Mouse (Mus musculus) E14TG2a.4 (cell line): Measurements from ENCODE around the gene Mtcl1.

Experiments used
- H3K27me3 ChIP-seq: 2 replicates; pipeline ENCODE4 v1.6.1; 2014; ENCODE audit warnings: low read length, control low read depth; ENCODE audit not compliant: insufficient read depth
- H3K36me3 ChIP-seq: 2 replicates; pipeline ENCODE4 v1.6.1; 2014; ENCODE audit warnings: low read length, control low read depth; ENCODE audit not compliant: insufficient read depth
- H3K4me1 ChIP-seq: replicated peaks from 2 replicates; pipeline ENCODE4 v1.6.1; 2014; ENCODE audit warnings: low read depth, low read length, control low read depth
- H3K4me3 ChIP-seq: replicated peaks from 2 replicates; pipeline ENCODE4 v1.5.1; 2014; ENCODE audit warnings: mild to moderate bottlenecking, low read length
- H3K9me3 ChIP-seq: 2 replicates; pipeline ENCODE4 v1.6.1; 2014; ENCODE audit warnings: low read length, control low read depth
- CTCF ChIP-seq: conservative IDR thresholded peaks from 2 replicates; pipeline ENCODE4 v1.5.1; 2014; ENCODE audit warnings: low read length
- NANOG ChIP-seq: IDR thresholded peaks from 2 replicates; pipeline ENCODE4 v1.6.1; 2014; ENCODE audit warnings: borderline replicate concordance, low read length, mixed read lengths
- POU5F1 ChIP-seq: IDR thresholded peaks from 2 replicates; pipeline ENCODE4 v1.6.1; 2014; ENCODE audit warnings: low read length, borderline replicate concordance

The Mtcl1 gene

GRCm38 (mm10) chr17:66388307-66388706 lies 61.2 kb downstream of the Mtcl1 start:
- peaks cover 92% of the 10 kb centered on the region for H3K36me3 ChIP-seq
- no peaks in the 10 kb centered on the region for H3K27me3 ChIP-seq
- no peak overlapping the region for H3K4me3 ChIP-seq
- H3K9me3 ChIP-seq = peaks cover 6% of the 10 kb centered on the region
- TF ChIP-seq CTCF (no peak), NANOG (no peak), POU5F1 (no peak)
- peaks cover 15% of the 10 kb centered on the region for H3K4me1 ChIP-seq

- Histone ChIP-seq H3K36me3 (peaks cover 96% of the 10 kb centered on the region), H3K9me3 (no peaks in the 10 kb centered on the region), H3K4me3 (no peak overlapping the region), H3K27me3 (no peaks in the 10 kb centered on the region), H3K4me1 (peaks cover 41% of the 10 kb centered on the region)
- no peak for TF ChIP-seq POU5F1
- TF ChIP-seq NANOG = no peak
- TF ChIP-seq CTCF = no peak
These were observed 68.2 kb downstream of the Mtcl1 start for GRCm38 (mm10) chr17:66381338-66381737.

GRCm38 (mm10) chr17:66379900-66380857 lies 69.4 kb downstream of the Mtcl1 start:
- H3K4me3 ChIP-seq = peak overlapping the region; percentile 64
- peaks cover 96% of the 10 kb centered on the region for H3K36me3 ChIP-seq
- no peaks in the 10 kb centered on the region for H3K27me3 ChIP-seq
- no peaks in the 10 kb centered on the region for H3K9me3 ChIP-seq
- peaks cover 53% of the 10 kb centered on the region for H3K4me1 ChIP-seq
- TF ChIP-seq CTCF = no peak

GRCm38 (mm10) chr17:66379308-66379707 lies 70.2 kb downstream of the Mtcl1 start:
- no peak for TF ChIP-seq NANOG
- peak overlapping the region; percentile 64 for H3K4me3 ChIP-seq

GRCm38 (mm10) chr17:66378127-66378526 lies 71.4 kb downstream of the Mtcl1 start:
- H3K36me3 ChIP-seq = peaks cover 96% of the 10 kb centered on the region

More at GRCm38 (mm10) chr17:66379308-66379707, 70.2 kb downstream of the Mtcl1 start:
- Histone ChIP-seq H3K27me3 (no peaks in the 10 kb centered on the region), H3K9me3 (no peaks in the 10 kb centered on the region), H3K4me1 (peaks cover 61% of the 10 kb centered on the region), H3K36me3 (peaks cover 96% of the 10 kb centered on the region)

GRCm38 (mm10) chr17:66374633-66375272 lies 74.8 kb downstream of the Mtcl1 start:
- H3K9me3 ChIP-seq = no peaks in the 10 kb centered on the region
- no peaks in the 10 kb centered on the region for H3K27me3 ChIP-seq
- TF ChIP-seq POU5F1 (no peak), CTCF (no peak), NANOG (no peak)
- H3K4me1 ChIP-seq = peaks cover 73% of the 10 kb centered on the region
- H3K36me3 ChIP-seq = peaks cover 99% of the 10 kb centered on the region
- H3K4me3 ChIP-seq = no peak overlapping the region

More at GRCm38 (mm10) chr17:66378127-66378526, 71.4 kb downstream of the Mtcl1 start:
- H3K4me3 ChIP-seq = 0 out of 2 replicates have a peak overlapping the region, but pooled peaks have one; percentile 23
- TF ChIP-seq POU5F1 (no peak), NANOG (no peak), CTCF (no peak)
- no peaks in the 10 kb centered on the region for H3K27me3 ChIP-seq
- H3K9me3 ChIP-seq = no peaks in the 10 kb centered on the region
- H3K4me1 ChIP-seq = peaks cover 62% of the 10 kb centered on the region

- H3K4me1 ChIP-seq = peaks cover 61% of the 10 kb centered on the region
- H3K36me3 ChIP-seq = peaks cover 98% of the 10 kb centered on the region
- no peaks in the 10 kb centered on the region for H3K27me3 ChIP-seq
- TF ChIP-seq NANOG = no peak
- TF ChIP-seq POU5F1 = no peak
- no peak for TF ChIP-seq CTCF
- H3K4me3 ChIP-seq = no peak overlapping the region
- H3K9me3 ChIP-seq = no peaks in the 10 kb centered on the region
These were observed 78.7 kb downstream of the Mtcl1 start for GRCm38 (mm10) chr17:66370867-66371266.

- no peaks in the 10 kb centered on the region for H3K9me3 ChIP-seq
- TF ChIP-seq NANOG = no peak
- TF ChIP-seq POU5F1 = no peak
- no peak for TF ChIP-seq CTCF
- H3K4me1 ChIP-seq = peaks cover 60% of the 10 kb centered on the region
- H3K36me3 ChIP-seq = peaks cover 97% of the 10 kb centered on the region
- H3K4me3 ChIP-seq = no peak overlapping the region
- no peaks in the 10 kb centered on the region for H3K27me3 ChIP-seq
These were observed 79.8 kb downstream of the Mtcl1 start for GRCm38 (mm10) chr17:66369777-66370176.

- no peaks in the 10 kb centered on the region for H3K27me3 ChIP-seq
- no peaks in the 10 kb centered on the region for H3K9me3 ChIP-seq
These were observed 81.4 kb downstream of the Mtcl1 start for GRCm38 (mm10) chr17:66368127-66368526.

More at GRCm38 (mm10) chr17:66368127-66368526, 81.4 kb downstream of the Mtcl1 start:
- TF ChIP-seq NANOG (no peak), POU5F1 (no peak), CTCF (no peak)
- peaks cover 86% of the 10 kb centered on the region for H3K36me3 ChIP-seq
- no peak overlapping the region for H3K4me3 ChIP-seq
- H3K4me1 ChIP-seq = peaks cover 65% of the 10 kb centered on the region
